Mouse (Mus musculus) heart, embryonic 16.5 days (tissue): Measurements from ENCODE around the gene Mipol1. TPM values are rescaled to one million over a fixed set of nuclear protein-coding genes. Genes with fewer than 3 reads are reported as not detected.

ENCODE experiments used
- ATAC-seq: fragments of 200-750 bp; cut with Nextera tagmentation; replicated peaks from 2 replicates; pipeline ENCODE4 v1.8.0; 2017; ENCODE audit warnings: moderate number of reproducible peaks; ENCODE audit not compliant: insufficient read depth, low FRiP score; ENCODE audit errors: extremely low read depth
- H3K27ac ChIP-seq: fragments of 300-500 bp; sonication (generic); 2 replicates; pipeline ENCODE4 v1.5.1; 2014; ENCODE audit warnings: mild to moderate bottlenecking, low read length, control low read depth, moderate library complexity
- H3K27me3 ChIP-seq: fragments of 300-500 bp; sonication (generic); 2 replicates; pipeline ENCODE4 v1.6.1; 2014; ENCODE audit warnings: low read length, mixed read lengths; ENCODE audit not compliant: control insufficient read depth, insufficient read depth
- H3K36me3 ChIP-seq: fragments of 300-500 bp; sonication (generic); 2 replicates; pipeline ENCODE4 v1.6.1; 2014; ENCODE audit not compliant: control insufficient read depth, insufficient read depth
- H3K4me1 ChIP-seq: fragments of 300-500 bp; sonication (generic); 2 replicates; pipeline ENCODE4 v1.6.1; 2014; ENCODE audit warnings: low read length, mixed read lengths; ENCODE audit not compliant: control insufficient read depth, insufficient read depth
- H3K4me2 ChIP-seq: fragments of 300-500 bp; sonication (generic); 2 replicates; pipeline ENCODE4 v1.6.1; 2014; ENCODE audit warnings: low read depth, mild to moderate bottlenecking, control low read depth, low read length
- H3K4me3 ChIP-seq: fragments of 300-500 bp; sonication (generic); 2 replicates; pipeline ENCODE4 v1.5.1; 2014; ENCODE audit warnings: mild to moderate bottlenecking, control low read depth, low read length
- H3K9ac ChIP-seq: fragments of 300-500 bp; sonication (generic); 2 replicates; pipeline ENCODE4 v1.6.1; 2014; ENCODE audit warnings: low read length, control low read depth
- H3K9me3 ChIP-seq: fragments of 300-500 bp; sonication (generic); replicated peaks from 2 replicates; pipeline ENCODE4 v1.6.1; 2016; ENCODE audit warnings: low read length; ENCODE audit not compliant: control insufficient read depth
- WGBS: fragments of 180-500 bp; shearing (Covaris S2); extraction: QIAGEN DNeasy Blood & Tissue Kit; methylation state at CpG from one replicate; pipeline ENCODE4 v1.1.7; 2014; 5-methylcytosine and 5-hydroxymethylcytosine counted together
- polyA plus RNA-seq: library from polyadenylated mRNA; unstranded; fragments of >200 nt; fragmentation: Nextera tagmentation; extraction: Ambion mirVana; gene quantifications from 2 replicates; pipeline ENCODE4 v1.2.1, GENCODE M21; 2015

Gene Mipol1
- polyA plus RNA-seq, 1 experiment from 2014 or later = 8.0 TPM

- no peak for ATAC-seq
- H3K9me3 ChIP-seq = no peaks in the 10 kb centered on the region
- no peak overlapping the region for H3K27ac ChIP-seq
- 67% methylated on average over 2 of the region's 2 CpGs for WGBS
- no peaks in the 10 kb centered on the region for H3K36me3 ChIP-seq
- H3K4me2 ChIP-seq = no peak overlapping the region
- no peak overlapping the region for H3K4me3 ChIP-seq
- no peaks in the 10 kb centered on the region for H3K27me3 ChIP-seq
- no peaks in the 10 kb centered on the region for H3K4me1 ChIP-seq
- H3K9ac ChIP-seq = no peak overlapping the region
Measured at GRCm38 (mm10) chr12:57387588-57388292, 157.5 kb downstream of the Mipol1 start.

- Histone ChIP-seq H3K4me2 (no peak overlapping the region), H3K27me3 (no peaks in the 10 kb centered on the region), H3K9me3 (no peaks in the 10 kb centered on the region), H3K4me1 (no peaks in the 10 kb centered on the region), H3K27ac (no peak overlapping the region), H3K4me3 (no peak overlapping the region), H3K36me3 (no peaks in the 10 kb centered on the region), H3K9ac (no peak overlapping the region)
- WGBS = 61% methylated on average over 4 of the region's 4 CpGs
- no peak for ATAC-seq
Measured at GRCm38 (mm10) chr12:57399547-57399946, 169.3 kb downstream of the Mipol1 start.

GRCm38 (mm10) chr12:57400186-57400585 lies 170.0 kb downstream of the Mipol1 start:
- WGBS = 65% methylated on average over 4 of the region's 4 CpGs
- ATAC-seq = no peak
- no peaks in the 10 kb centered on the region for H3K36me3 ChIP-seq
- H3K27me3 ChIP-seq = no peaks in the 10 kb centered on the region
- H3K27ac ChIP-seq = no peak overlapping the region
- no peaks in the 10 kb centered on the region for H3K9me3 ChIP-seq
- H3K4me2 ChIP-seq = no peak overlapping the region
- H3K9ac ChIP-seq = no peak overlapping the region
- no peaks in the 10 kb centered on the region for H3K4me1 ChIP-seq
- no peak overlapping the region for H3K4me3 ChIP-seq

- Histone ChIP-seq H3K9me3 (no peaks in the 10 kb centered on the region), H3K27me3 (no peaks in the 10 kb centered on the region), H3K9ac (no peak overlapping the region), H3K4me3 (no peak overlapping the region), H3K36me3 (no peaks in the 10 kb centered on the region), H3K4me1 (no peaks in the 10 kb centered on the region), H3K4me2 (no peak overlapping the region), H3K27ac (no peak overlapping the region)
- 73% methylated on average over 7 of the region's 7 CpGs for WGBS
- ATAC-seq = no peak
Measured at GRCm38 (mm10) chr12:57401126-57401525, 170.9 kb downstream of the Mipol1 start.

GRCm38 (mm10) chr12:57402360-57402759 lies 172.1 kb downstream of the Mipol1 start:
- no peaks in the 10 kb centered on the region for H3K36me3 ChIP-seq
- no peaks in the 10 kb centered on the region for H3K4me1 ChIP-seq
- no peak overlapping the region for H3K4me3 ChIP-seq
- 78% methylated on average over 6 of the region's 6 CpGs for WGBS
- H3K9ac ChIP-seq = no peak overlapping the region
- no peak for ATAC-seq
- no peak overlapping the region for H3K4me2 ChIP-seq
- H3K9me3 ChIP-seq = no peaks in the 10 kb centered on the region
- H3K27ac ChIP-seq = no peak overlapping the region
- H3K27me3 ChIP-seq = no peaks in the 10 kb centered on the region

GRCm38 (mm10) chr12:57409976-57410375 lies 179.7 kb downstream of the Mipol1 start:
- Histone ChIP-seq H3K9me3 (no peaks in the 10 kb centered on the region), H3K27me3 (no peaks in the 10 kb centered on the region), H3K4me3 (no peak overlapping the region), H3K4me1 (no peaks in the 10 kb centered on the region), H3K9ac (no peak overlapping the region), H3K27ac (no peak overlapping the region), H3K4me2 (no peak overlapping the region), H3K36me3 (no peaks in the 10 kb centered on the region)
- ATAC-seq = no peak

- Histone ChIP-seq H3K27me3 (no peaks in the 10 kb centered on the region), H3K4me2 (no peak overlapping the region), H3K4me1 (no peaks in the 10 kb centered on the region), H3K9ac (no peak overlapping the region), H3K4me3 (no peak overlapping the region), H3K9me3 (no peaks in the 10 kb centered on the region), H3K36me3 (no peaks in the 10 kb centered on the region), H3K27ac (no peak overlapping the region)
- WGBS = 62% methylated on average over 3 of the region's 3 CpGs
- no peak for ATAC-seq
Measured at GRCm38 (mm10) chr12:57413833-57414232, 183.6 kb downstream of the Mipol1 start.

GRCm38 (mm10) chr12:57424902-57425301 lies 194.7 kb downstream of the Mipol1 start:
- 90% methylated on average over 5 of the region's 5 CpGs for WGBS

GRCm38 (mm10) chr12:57428243-57428642 lies 198.0 kb downstream of the Mipol1 start:
- H3K4me2 ChIP-seq = no peak overlapping the region
- H3K27me3 ChIP-seq = no peaks in the 10 kb centered on the region
- no peaks in the 10 kb centered on the region for H3K36me3 ChIP-seq
- ATAC-seq = no peak
- no peak overlapping the region for H3K9ac ChIP-seq
- H3K4me1 ChIP-seq = no peaks in the 10 kb centered on the region
- no peak overlapping the region for H3K4me3 ChIP-seq
- H3K9me3 ChIP-seq = no peaks in the 10 kb centered on the region
- WGBS = 72% methylated on average over 3 of the region's 3 CpGs
- H3K27ac ChIP-seq = no peak overlapping the region

More at GRCm38 (mm10) chr12:57424902-57425301, 194.7 kb downstream of the Mipol1 start:
- H3K27ac ChIP-seq = no peak overlapping the region
- ATAC-seq = no peak
- H3K4me1 ChIP-seq = no peaks in the 10 kb centered on the region
- H3K9me3 ChIP-seq = no peaks in the 10 kb centered on the region
- no peak overlapping the region for H3K9ac ChIP-seq
- no peaks in the 10 kb centered on the region for H3K27me3 ChIP-seq
- no peaks in the 10 kb centered on the region for H3K36me3 ChIP-seq
- no peak overlapping the region for H3K4me2 ChIP-seq
- H3K4me3 ChIP-seq = no peak overlapping the region
